Mouse (Mus musculus): ENCODE results near the gene Nrf1. TPM values are rescaled to one million over a fixed set of nuclear protein-coding genes. Genes with fewer than 3 reads are reported as not detected.

Gene Nrf1
- 10 to 100 TPM in 1 of 2 experiments, 1 to 10 TPM in 1; 9.6 to 11.0 TPM for total RNA-seq (2021)
- long read RNA-seq, experiment 1, partial matches to known transcripts, result 0 of 12 reads
- long read RNA-seq, experiment 1, other reads (novel, unspliced or antisense), result 9 of 12 reads
- long read RNA-seq, experiment 2, partial matches to known transcripts, result 0 of 10 reads
- long read RNA-seq, experiment 2, other reads (novel, unspliced or antisense), result 5 of 10 reads

DNA sequence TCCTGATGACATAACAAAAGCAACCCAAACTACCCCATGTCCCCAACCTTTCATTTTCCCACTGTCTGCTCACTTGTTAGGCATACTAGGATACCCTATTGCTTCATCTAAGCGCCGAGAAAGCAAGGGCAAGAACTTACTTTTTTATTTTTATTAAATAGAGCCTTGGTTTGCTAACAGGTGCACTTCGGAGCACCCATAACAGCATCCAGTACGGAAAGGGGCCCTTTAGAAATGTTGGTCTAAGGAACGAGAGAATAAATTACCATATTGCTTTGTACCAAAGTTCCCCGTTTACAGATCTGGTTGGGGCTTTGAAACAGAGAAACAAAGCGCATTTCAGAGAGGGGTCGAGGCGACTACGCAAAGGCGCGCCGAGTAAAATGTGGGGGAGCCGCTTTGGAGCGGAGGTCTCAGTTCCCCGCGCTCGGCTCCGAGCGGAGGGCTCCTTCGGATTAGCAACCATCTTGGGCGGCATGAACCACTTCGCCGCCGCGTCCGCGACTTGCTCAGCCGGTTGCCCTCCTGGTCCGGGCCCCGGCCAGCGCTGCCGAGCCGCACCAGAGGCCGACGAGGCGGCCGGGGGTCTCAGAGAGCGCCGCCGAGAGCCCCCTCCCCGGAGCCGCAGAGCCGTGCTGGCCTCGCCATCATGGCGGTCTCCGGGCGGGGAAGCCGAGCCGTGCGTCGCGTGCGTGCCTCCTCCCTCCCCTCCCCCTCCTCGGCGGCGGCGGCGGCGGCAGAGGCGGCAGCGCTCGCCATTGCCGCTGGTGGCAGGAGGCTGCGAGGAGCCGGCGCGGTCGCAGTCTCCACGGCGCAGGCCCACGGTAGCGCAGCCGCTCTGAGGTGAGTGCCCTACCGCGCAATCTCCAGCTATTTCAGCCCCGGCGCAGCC is at the start of gene Nrf1:
Gene Nrf1 (plus strand): TSS at position 718 of the 892 bp plus-strand sequence.
- peak; percentile 88 to 90 for DNase-seq
- intact Hi-C loops (cut with DNase I), result no loop called here

DNA sequence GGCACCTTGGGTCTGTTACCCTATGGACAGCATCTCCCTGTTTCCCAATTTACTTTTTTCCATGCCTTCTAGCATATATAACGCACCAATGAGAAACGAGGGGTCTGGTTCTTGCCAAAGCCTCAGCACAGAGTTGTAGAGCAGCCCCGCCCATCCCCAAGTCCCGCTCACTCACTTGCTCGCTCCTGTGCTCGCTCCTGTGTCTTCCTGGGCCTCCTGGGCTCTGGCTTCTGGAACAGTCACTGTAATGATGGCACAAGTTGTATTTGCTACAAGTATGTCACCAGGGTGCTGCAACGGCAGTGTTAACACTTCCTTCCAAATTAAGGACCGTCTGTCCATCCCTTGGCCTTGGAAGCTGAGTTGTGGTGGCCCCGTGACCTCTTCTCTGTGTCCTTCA is 49.6 kb upstream of the Nrf1 start:
- DNase-seq, result no peak
- intact Hi-C loops (cut with DNase I), result no loop called here

DNA sequence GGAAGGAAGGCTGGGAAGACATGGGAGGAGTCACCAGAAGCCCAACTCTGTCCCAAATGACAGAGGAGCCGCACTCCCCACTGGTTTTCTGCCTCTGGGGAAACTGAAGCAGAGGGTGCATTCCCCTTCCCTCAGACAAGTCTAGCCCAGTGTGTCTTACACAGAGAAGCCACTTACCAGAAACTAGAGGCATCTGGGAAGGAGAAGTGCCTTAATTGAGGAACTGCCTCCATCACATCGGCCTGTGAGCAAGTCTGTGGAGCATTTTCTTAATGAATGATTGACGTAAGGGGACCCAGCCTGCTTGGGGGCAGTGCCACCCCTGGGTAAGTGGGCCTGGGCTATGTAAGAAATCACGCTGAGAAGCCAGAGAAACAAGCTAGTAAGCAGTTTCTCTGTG is 49.0 kb upstream of the Nrf1 start:
- no peak for DNase-seq
- intact Hi-C loops (cut with DNase I), result no loop called here

DNA sequence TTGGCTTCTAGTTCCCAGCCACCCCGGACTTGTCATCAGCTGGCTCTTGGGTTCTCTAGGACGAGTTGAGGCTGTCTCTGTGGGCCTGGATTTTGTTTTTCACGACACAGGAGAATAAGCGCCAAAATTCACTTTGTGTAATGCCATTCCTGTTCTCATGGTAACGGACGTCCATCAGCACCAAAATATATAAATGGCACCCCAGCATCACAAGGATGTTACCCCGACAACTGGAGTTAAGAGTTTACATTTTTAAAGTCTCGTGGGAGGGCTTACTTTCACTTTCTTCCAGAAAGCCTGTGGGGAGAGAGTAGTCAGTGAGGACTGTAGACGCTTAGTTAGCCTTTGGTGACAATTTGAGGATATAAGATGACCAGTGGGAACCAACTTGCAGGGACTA is 45.2 kb upstream of the Nrf1 start:
- intact Hi-C loops (cut with DNase I), result no loop called here

DNA sequence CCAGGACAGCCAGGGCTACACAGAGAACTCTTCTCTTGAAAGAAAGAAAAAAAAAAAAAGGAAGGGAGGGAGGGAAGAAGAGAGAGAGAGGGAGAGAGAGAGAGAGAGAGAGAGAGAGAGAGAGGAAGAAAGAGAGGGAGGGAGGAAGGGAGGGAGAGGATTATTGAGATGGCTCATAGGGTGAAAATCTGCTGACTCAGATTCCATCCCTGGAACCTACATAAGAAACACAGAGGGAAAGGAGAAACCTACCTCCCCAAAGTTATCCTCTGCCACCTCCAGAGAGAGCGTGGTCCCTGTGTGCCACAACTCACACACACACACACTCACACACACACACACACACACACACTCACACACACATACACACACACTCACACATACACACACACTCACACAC is 41.9 kb upstream of the Nrf1 start:
- intact Hi-C loops (cut with DNase I), result no loop called here
- DNase-seq, result no peak

More for the DNA sequence above, 45.2 kb upstream of the Nrf1 start:
- DNase-seq, result no peak

DNA sequence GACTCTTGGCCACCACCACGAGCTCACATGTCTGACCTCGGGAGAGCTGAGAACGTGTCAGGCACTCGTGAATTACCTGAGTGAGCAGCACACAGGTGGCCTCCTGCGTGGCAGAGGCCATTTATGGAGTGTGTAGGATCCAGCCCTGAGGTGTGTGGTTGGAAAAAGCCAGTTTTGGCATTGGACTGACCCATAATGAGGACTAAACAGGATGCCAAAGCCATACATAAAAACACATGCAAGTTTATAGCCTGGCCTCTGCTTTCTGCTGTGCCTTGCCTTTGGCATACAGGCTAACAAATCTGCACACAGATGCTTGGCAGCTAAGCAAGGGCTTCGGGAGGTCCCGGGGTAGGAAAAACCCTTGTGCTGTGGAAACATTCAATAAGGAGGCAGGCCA is 38.6 kb upstream of the Nrf1 start:
- intact Hi-C loops (cut with DNase I), result no loop called here
- no peak for DNase-seq

DNA sequence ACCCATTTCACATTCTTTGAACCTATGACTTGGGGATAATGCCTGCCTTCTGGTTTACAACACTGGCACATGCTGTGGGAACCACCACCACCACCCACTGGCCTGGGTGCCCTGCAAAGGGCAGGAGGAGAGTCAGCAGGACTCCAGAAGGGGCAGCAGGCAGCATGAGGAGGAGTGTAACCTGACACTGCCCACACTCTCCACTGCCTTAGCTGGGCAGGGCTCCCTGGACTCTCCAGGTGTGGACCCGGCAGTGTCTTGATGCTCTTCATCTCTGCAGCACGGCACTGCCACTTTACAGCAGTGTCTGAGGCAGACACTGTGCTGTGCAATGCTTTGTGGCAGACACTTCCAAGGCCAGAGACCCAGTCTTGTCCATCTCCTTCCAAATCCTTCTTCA is 34.3 kb upstream of the Nrf1 start:
- DNase-seq, result no peak
- intact Hi-C loops (cut with DNase I), result no loop called here

DNA sequence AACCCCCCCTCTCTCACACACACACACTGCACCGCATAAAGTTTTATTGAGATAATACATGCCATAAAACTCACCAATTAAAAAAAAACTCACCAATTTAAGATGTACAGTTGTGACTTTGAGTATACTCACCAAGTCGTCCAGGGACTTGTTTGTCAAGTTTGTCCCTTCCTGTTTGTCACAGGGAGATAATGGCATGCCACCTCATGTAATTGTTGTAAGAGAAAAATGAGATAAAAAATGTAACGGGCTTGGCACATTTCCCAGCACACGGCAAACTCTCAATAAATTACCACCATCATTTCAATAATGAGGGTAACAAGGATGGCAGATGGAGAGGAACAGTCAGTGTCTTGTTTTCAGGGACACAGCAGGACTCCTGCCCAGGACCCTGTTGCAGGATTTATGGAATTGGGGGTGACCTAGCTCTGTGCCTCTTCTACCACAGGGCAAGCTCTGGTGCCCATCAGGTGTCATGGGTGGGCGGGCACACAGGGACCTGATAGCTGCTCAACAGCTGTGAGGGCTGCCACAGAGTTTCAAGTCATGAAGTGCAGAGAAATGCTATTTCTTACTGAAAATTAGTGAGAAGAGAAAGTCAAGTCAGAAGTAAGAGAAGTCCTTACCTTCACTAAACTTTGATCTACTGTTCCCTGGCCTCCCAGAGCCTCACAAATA is 33.5 kb upstream of the Nrf1 start:
- intact Hi-C loops (cut with DNase I), result no loop called here

DNA sequence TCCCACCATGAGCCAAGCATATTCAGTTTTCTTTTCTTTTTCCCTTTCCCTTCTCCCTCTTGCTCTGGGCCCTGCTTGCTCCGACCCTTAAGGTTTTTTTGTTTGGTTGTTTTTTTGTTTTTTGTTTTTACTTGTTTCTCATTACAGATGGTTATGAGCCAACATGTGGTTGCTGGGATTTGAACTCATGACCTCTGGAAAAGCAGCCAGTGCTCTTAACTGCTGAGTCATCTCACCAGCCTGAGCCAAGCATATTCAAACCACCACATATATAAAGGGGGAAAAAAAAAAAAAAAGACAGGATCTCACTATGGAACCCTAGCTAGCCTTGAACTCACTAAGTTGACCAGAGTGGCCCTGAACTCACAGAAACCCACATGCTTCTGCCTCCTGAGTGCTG is 26.5 kb upstream of the Nrf1 start:
- intact Hi-C loops (cut with DNase I), result no loop called here
- DNase-seq, result no peak

More for the DNA sequence above, 33.5 kb upstream of the Nrf1 start:
- DNase-seq, result no peak

DNA sequence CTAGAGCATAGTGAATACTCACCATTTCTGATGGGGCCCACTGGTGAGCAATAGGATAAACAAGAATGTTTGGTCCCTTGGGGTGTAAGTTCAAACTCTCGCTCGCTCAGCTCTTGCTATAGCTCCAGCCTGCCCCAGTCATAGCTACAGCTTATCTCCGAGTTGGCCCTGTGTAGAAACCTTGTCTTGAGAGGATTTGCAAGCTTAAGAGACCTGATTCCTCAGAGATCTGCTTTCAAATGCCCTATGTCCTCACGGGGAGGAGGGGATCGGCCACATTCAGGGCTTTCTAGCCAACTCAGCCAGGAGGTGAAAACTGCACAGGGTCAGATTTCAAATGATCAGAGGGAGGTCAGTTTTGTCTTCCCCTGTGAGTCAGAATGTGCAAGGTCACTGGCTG is 26.1 kb upstream of the Nrf1 start:
- DNase-seq, result no peak
- intact Hi-C loops (cut with DNase I), result no loop called here

DNA sequence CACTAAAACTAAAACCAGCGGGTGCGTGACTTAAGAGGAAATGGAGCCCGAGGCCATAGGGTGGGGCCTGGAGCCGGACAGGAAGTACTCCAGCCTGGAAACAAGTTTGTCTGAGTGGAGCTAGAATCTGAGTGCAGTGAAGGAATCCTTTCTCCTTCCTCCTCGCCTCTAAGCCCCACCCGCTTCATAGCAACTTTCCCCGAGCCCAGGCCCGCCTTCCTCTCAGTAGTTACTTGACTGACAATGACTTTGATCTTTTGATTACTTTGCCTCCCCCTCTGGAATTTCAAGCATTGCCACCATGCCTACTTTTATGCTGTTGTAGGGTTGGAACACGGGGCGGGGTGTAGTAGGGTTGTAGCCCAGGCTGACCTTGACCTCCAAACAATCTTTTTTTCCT is 21.0 kb upstream of the Nrf1 start:
- intact Hi-C loops (cut with DNase I), result no loop called here
- no peak for DNase-seq

DNA sequence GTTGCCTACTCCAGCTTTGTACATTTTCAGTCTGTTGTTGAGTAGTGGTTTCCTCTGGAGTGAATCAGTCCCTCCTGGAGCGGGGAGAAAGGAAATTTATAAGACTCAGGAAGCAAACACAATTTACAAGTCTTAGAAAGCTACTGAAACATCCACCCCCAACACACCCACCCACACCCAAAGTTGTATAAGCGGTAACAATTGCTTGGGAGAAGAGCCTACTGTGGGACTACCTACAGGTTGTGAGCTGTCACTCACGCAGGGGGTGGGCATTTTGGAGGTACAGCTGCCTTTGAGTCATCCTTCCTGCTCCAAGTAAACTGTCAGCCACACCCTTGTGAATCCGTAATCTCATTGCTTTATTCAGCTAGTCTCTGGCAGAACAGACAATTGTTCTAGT is 19.4 kb upstream of the Nrf1 start:
- no peak for DNase-seq
- intact Hi-C loops (cut with DNase I), result no loop called here

DNA sequence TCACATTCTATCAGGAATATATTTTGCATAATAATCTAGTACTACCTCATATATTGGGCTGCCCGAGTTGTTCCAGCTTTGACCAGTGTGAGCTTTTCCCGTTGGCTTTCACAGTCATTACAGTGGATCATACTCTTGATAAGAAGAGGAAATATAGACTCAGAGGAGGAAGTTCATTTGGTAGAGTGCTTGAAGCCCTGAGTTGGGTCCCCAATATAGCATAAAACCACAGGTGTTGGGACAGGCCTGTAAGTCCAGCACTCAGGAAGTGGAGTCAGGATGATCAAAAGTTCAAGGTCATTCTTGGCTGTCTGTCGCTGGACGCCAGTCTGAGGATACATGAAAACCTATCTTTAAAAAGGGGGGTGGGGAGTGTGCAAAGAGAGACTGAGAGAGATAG is 12.7 kb upstream of the Nrf1 start:
- intact Hi-C loops (cut with DNase I), result no loop called here
- no peak for DNase-seq

DNA sequence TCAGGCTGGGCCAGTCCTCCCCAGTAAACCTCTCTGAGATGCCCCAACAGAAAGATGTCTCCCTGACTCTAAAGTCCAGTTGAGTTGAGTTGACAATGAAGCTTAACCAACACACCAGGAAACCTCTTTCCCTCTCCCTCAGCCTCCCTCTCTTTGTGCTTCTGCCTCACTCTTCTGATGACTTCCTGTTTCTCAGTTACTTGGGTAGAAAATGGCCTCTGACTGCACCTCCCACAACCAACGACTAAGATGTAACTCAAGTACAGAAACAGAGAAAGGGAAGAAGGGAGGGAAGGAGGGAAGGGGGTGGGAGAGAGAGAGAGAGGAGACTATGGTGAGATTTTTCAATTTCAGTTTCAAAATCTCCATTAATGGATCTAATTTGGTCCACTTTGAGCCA is 6.3 kb upstream of the Nrf1 start:
- no peak for DNase-seq
- intact Hi-C loops (cut with DNase I), result no loop called here

DNA sequence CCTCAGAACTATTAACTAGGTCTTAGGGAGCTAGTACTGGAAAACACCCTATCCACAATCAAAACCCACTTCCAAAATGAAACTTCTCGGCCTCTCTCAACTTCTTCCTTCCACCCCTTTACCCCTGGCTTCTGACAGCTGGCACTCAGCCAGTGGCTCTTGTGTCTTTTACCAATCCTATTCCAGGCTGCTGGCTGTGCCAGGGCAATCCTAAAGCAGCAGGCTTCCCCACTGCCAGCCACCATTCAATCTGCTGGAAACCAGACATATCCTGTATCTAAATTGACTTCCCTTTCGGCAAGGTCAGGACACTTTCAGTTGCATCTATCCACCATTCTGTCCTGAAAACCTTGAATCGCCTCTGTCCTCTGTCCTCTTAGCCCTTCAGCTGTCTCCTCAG is 5.3 kb upstream of the Nrf1 start:
- DNase-seq, result no peak
- intact Hi-C loops (cut with DNase I), result no loop called here

DNA sequence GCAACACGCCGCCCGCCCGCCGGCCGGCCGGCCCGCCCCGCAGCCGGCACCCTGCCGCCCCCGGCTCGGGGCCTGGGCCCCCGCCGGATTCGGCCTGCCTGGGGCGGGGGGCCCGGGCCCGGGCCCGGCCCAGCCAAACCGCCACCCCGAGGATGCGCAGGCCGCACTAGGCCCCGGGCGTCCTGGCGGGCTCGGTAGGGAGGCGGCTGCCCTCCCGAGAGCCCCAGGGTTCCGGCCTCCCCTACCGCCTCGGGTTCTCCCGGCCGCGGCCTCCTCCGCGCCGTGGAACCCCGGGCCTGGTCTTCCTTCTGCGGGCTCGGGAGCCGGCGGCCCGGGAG is 344 bp downstream of the Nrf1 start:
- intact Hi-C loops (cut with DNase I), result no loop called here
- no peak for DNase-seq

DNA sequence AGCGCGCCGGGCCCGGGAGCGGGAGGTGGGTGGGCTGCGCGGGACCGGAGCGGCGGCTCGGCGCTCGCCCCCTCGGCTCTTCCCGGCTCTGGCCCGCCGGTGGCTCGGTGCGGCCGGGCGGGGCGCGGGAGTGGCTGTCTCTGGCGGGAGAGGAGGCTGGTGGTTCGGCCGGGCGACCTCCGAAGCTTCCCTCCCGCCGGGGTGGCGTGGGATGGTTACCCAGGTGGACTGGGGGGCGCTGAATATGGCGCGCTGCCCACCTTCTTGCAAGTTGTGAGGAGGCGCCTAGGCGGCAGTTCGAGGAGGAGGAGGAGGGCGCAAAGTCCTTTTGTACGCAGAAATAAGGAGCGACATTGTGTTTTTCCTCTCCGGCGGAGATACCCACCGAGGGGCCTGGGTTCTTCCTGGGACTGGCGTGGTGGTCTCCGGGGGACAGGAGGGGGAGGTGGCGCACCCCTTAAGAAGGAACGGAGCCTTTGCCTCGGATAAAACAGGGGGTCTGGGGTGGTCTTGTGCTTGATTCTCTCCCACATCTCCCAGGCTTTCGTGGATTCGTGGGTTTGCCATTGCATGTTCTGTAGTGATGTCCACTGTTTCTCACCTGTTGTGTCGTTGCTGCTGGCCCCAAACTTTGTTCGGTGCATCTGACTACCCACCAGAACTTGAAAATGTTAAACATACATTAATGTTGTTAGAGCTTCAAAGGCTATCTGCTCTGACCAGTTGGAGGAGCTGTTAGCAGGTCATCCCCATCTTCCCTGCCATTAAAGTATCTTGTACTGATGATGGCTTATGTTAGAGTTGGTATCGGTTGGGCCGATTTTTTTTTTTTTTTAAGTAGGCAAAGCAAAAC is 939 bp downstream of the Nrf1 start:
- intact Hi-C loops (cut with DNase I), result no loop called here

DNA sequence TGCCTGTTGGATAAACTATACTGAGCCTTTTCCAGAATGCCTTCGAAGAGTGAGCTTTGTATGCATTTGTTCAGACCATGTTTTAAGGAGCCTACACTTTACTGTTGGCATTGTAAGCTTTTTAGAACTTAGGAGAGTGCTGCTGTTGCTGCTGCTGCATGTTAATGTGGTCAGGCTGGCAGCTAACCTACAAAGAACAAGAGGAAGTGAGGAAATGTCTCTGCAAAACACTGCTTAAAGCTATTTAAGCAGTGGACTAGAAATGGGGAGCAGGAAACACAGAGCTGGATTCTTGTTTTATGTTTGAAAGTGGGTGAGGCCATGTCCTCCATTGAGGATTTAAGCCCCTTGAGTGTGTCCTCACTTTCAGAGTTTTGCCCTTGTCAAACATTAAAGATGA is 5.3 kb downstream of the Nrf1 start:
- intact Hi-C loops (cut with DNase I), result no loop called here

More for the DNA sequence above, 939 bp downstream of the Nrf1 start:
- peak; percentile 40 to 46 for DNase-seq

DNA sequence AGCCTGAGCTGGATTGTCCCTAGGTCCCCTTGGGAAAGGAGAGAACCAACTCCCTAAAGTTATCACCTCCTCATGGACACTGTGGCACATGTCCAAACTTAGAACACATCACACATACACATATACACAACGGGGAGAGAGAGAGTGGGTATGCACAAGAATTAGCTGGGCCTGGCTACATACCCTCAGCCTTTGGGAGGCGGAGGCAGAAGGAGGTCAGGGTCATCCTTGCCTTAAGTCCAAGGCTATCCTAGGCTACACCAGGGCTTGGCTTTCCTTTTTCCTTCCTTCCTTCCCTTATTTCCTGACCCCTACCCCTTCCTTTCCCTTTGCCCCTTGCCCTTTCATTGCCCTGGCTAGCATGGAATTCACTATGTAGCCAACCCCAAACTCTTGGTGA is 14.8 kb downstream of the Nrf1 start:
- intact Hi-C loops (cut with DNase I), result no loop called here
- no peak for DNase-seq

More for the DNA sequence above, 5.3 kb downstream of the Nrf1 start:
- DNase-seq, result no peak

DNA sequence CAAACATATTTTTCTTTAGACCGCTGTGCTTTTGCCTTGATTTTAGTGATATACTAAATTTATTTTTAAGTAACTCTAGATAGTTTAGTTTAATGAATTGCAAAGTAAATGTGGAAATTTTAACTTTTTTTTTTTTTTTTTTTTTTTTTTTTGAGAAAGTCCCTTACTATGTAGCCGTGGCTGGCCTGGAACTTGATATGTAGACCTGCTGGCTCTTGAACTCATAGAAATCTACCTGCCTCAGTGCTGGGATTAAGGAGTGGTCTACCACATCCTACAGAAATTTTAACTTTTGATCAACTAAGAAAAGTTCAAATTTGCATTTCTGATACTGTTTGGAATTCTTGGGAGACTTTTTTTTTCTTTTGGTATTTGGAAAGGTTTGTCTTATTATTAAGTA is 17.6 kb downstream of the Nrf1 start:
- intact Hi-C loops (cut with DNase I), result no loop called here
- DNase-seq, result no peak

DNA sequence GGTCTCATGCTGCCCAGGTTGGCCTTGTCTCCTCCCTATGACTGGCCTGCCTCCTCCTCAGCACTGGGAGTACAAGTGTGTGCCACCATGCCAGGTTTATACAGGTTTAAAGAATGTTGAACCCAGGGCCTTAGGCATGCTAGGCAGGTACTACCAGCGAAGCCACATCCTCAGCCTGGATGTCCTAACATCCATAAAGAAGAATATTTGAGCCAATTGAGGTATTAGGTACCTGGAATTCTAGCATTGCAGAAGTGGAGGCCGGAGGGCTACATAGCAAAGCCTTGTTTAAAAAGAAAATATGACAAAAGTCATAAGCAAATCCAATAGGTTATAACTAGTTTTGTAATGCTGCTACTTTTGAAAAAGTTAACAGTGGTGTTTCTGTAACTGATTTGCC is 19.0 kb downstream of the Nrf1 start:
- intact Hi-C loops (cut with DNase I), result no loop called here
- DNase-seq, result no peak
